Mouse (Mus musculus) embryonic facial prominence, embryonic 11.5 days (tissue): ENCODE results near the gene Ncapg2. TPM values are rescaled to one million over a fixed set of nuclear protein-coding genes. Genes with fewer than 3 reads are reported as not detected.

Experiments used
- ATAC-seq: fragments of 200-750 bp; cut with Nextera tagmentation; replicated peaks from 2 replicates; pipeline ENCODE4 v1.8.0; 2017; ENCODE audit warnings: low read depth; ENCODE audit not compliant: insufficient number of reproducible peaks, low FRiP score, low TSS enrichment
- DNase-seq: peaks from one replicate; pipeline ENCODE4 v3.0.0-alpha.2; 2015; ENCODE audit warnings: low spot score
- H3K27ac ChIP-seq: fragments of 300-500 bp; sonication (generic); replicated peaks from 2 replicates; pipeline ENCODE4 v1.5.1; 2014; ENCODE audit warnings: mild to moderate bottlenecking, low read depth, low read length, control low read depth
- H3K27me3 ChIP-seq: fragments of 300-500 bp; sonication (generic); 2 replicates; pipeline ENCODE4 v1.6.1; 2014; ENCODE audit warnings: mild to moderate bottlenecking, low read length, moderate library complexity, mixed read lengths; ENCODE audit not compliant: control insufficient read depth, insufficient read depth
- H3K36me3 ChIP-seq: fragments of 300-500 bp; sonication (generic); replicated peaks from 2 replicates; pipeline ENCODE4 v1.6.1; 2014; ENCODE audit warnings: low read depth, mild to moderate bottlenecking, low read length, moderate library complexity, mixed read lengths; ENCODE audit not compliant: control insufficient read depth, insufficient read depth
- H3K4me1 ChIP-seq: fragments of 300-500 bp; sonication (generic); 2 replicates; pipeline ENCODE4 v1.6.1; 2014; ENCODE audit warnings: low read length, mixed read lengths; ENCODE audit not compliant: control insufficient read depth, insufficient read depth
- H3K4me2 ChIP-seq: fragments of 300-500 bp; sonication (generic); 2 replicates; pipeline ENCODE4 v1.6.1; 2014; ENCODE audit warnings: low read depth, mild to moderate bottlenecking, control low read depth, low read length, moderate library complexity
- H3K4me3 ChIP-seq: fragments of 300-500 bp; sonication (generic); 2 replicates; pipeline ENCODE4 v1.5.1; 2014; ENCODE audit warnings: low read depth, low read length, control low read depth
- H3K9ac ChIP-seq: fragments of 300-500 bp; sonication (generic); replicated peaks from 2 replicates; pipeline ENCODE4 v1.6.1; 2014; ENCODE audit warnings: mild to moderate bottlenecking, control low read depth, low read length
- H3K9me3 ChIP-seq: fragments of 300-500 bp; sonication (generic); replicated peaks from 2 replicates; pipeline ENCODE4 v1.6.1; 2016; ENCODE audit warnings: mild to moderate bottlenecking, low read length, inconsistent platforms, mixed read lengths; ENCODE audit not compliant: control insufficient read depth
- WGBS: fragments of 180-500 bp; shearing (Covaris S2); extraction: QIAGEN DNeasy Blood & Tissue Kit; methylation state at CpG from one replicate; pipeline ENCODE4 v1.1.7; 2014; 5-methylcytosine and 5-hydroxymethylcytosine counted together
- polyA plus RNA-seq: library from polyadenylated mRNA; unstranded; fragments of >200 nt; fragmentation: Nextera tagmentation; extraction: Ambion mirVana; gene quantifications from 2 replicates; pipeline ENCODE4 v1.2.1, GENCODE M21; 2014

The Ncapg2 gene
- polyA plus RNA-seq, 1 experiment from 2014 or later = 47.7 TPM

GRCm38 (mm10) chr12:116490575-116491356, 85.6 kb downstream of the Ncapg2 start:
- Histone ChIP-seq H3K4me1 (no peaks in the 10 kb centered on the region; the same call in 1 of the 2 replicates), H3K36me3 (no peaks in the 10 kb centered on the region), H3K27ac (no peak overlapping the region), H3K27me3 (peaks cover 8% of the 10 kb centered on the region; the same call in 1 of the 2 replicates), H3K4me2 (no peak overlapping the region), H3K9ac (no peak overlapping the region), H3K4me3 (no peak overlapping the region), H3K9me3 (no peaks in the 10 kb centered on the region)
- no peak for DNase-seq
- no peak for ATAC-seq
- 92% methylated on average over 5 of the region's 5 CpGs for WGBS

GRCm38 (mm10) chr12:116498666-116499065, 93.5 kb downstream of the Ncapg2 start:
- DNase-seq (no peak), ATAC-seq (no peak)
- Histone ChIP-seq H3K4me1 (no peaks in the 10 kb centered on the region), H3K4me3 (no peak overlapping the region), H3K27ac (no peak overlapping the region), H3K9me3 (no peaks in the 10 kb centered on the region), H3K27me3 (no peaks in the 10 kb centered on the region), H3K36me3 (no peaks in the 10 kb centered on the region), H3K9ac (no peak overlapping the region), H3K4me2 (no peak overlapping the region)

- no peak overlapping the region for H3K4me3 ChIP-seq
- H3K9ac ChIP-seq = no peak overlapping the region
- DNase-seq (no peak), ATAC-seq (no peak)
- H3K4me2 ChIP-seq = no peak overlapping the region
- no peaks in the 10 kb centered on the region for H3K36me3 ChIP-seq
- H3K27ac ChIP-seq = no peak overlapping the region
- WGBS = 87% methylated on average over 11 of the region's 11 CpGs
- no peaks in the 10 kb centered on the region for H3K27me3 ChIP-seq
- H3K9me3 ChIP-seq = no peaks in the 10 kb centered on the region
- H3K4me1 ChIP-seq = no peaks in the 10 kb centered on the region
Observed at GRCm38 (mm10) chr12:116500652-116501051, 95.5 kb downstream of the Ncapg2 start.

GRCm38 (mm10) chr12:116512482-116512881, 107.3 kb downstream of the Ncapg2 start:
- 88% methylated on average over 1 of the region's 1 CpGs for WGBS
- no peak overlapping the region for H3K4me2 ChIP-seq

More at GRCm38 (mm10) chr12:116512482-116512881, 107.3 kb downstream of the Ncapg2 start:
- Histone ChIP-seq H3K4me1 (no peaks in the 10 kb centered on the region), H3K4me3 (no peak overlapping the region), H3K27ac (no peak overlapping the region), H3K9me3 (no peaks in the 10 kb centered on the region), H3K36me3 (no peaks in the 10 kb centered on the region), H3K27me3 (no peaks in the 10 kb centered on the region), H3K9ac (no peak overlapping the region)
- DNase-seq (no peak), ATAC-seq (no peak)

Other genes starting within 250 kb of the Ncapg2 start
- gene Wdr60, start 142.4 kb upstream of the Ncapg2 start, polyA plus RNA-seq = 16.0 and 17.2 TPM in 2 replicates
- not detected in 2 replicates for gene Gm11027, start 130.0 kb upstream of the Ncapg2 start, polyA plus RNA-seq
- 18.8 and 21.6 TPM in 2 replicates for gene Esyt2, start 124.2 kb upstream of the Ncapg2 start, polyA plus RNA-seq
- gene Ptprn2, start 80.3 kb downstream of the Ncapg2 start, polyA plus RNA-seq = 0.79 and 0.99 TPM in 2 replicates